Mouse (Mus musculus): ENCODE results near the gene Tmem214. TPM values are rescaled to one million over a fixed set of nuclear protein-coding genes. Genes with fewer than 3 reads are reported as not detected.

Gene Tmem214
- polyA plus RNA-seq, 1 experiment from 2014 or later = 72.3 TPM

Other genes starting within 250 kb of the Tmem214 start
- 36.8 and 40.4 TPM in 2 replicates for gene Slc35f6, start 220.1 kb upstream of the Tmem214 start, polyA plus RNA-seq (2015; fragmentation: Nextera tagmentation; extraction: Ambion mirVana)
- 216 and 224 TPM in 2 replicates for gene Cenpa, start 201.2 kb upstream of the Tmem214 start, polyA plus RNA-seq (2015; fragmentation: Nextera tagmentation; extraction: Ambion mirVana)
- gene Dpysl5, start 156.4 kb upstream of the Tmem214 start, polyA plus RNA-seq (2015; fragmentation: Nextera tagmentation; extraction: Ambion mirVana) = 6.6 and 7.1 TPM in 2 replicates
- 17.4 and 17.5 TPM in 2 replicates for gene Mapre3, start 53.4 kb upstream of the Tmem214 start, polyA plus RNA-seq (2015; fragmentation: Nextera tagmentation; extraction: Ambion mirVana)
- 13.9 and 16.4 TPM in 2 replicates for gene Agbl5, start 20.7 kb downstream of the Tmem214 start, polyA plus RNA-seq (2015; fragmentation: Nextera tagmentation; extraction: Ambion mirVana)
- 449 and 476 TPM in 2 replicates for gene Ost4, start 39.8 kb downstream of the Tmem214 start, polyA plus RNA-seq (2015; fragmentation: Nextera tagmentation; extraction: Ambion mirVana)
- 183 and 190 TPM in 2 replicates for gene Emilin1, start 45.4 kb downstream of the Tmem214 start, polyA plus RNA-seq (2015; fragmentation: Nextera tagmentation; extraction: Ambion mirVana)
- 23.3 and 26.9 TPM in 2 replicates for gene Khk, start 53.4 kb downstream of the Tmem214 start, polyA plus RNA-seq (2015; fragmentation: Nextera tagmentation; extraction: Ambion mirVana)
- gene Cgref1, start 77.6 kb downstream of the Tmem214 start, polyA plus RNA-seq (2015; fragmentation: Nextera tagmentation; extraction: Ambion mirVana) = 36.1 and 42.8 TPM in 2 replicates
- 166 and 192 TPM in 2 replicates for gene Preb, start 92.3 kb downstream of the Tmem214 start, polyA plus RNA-seq (2015; fragmentation: Nextera tagmentation; extraction: Ambion mirVana)
- gene Tcf23, start 100.7 kb downstream of the Tmem214 start, polyA plus RNA-seq (2015; fragmentation: Nextera tagmentation; extraction: Ambion mirVana) = 2.2 and 2.3 TPM in 2 replicates
- gene Atraid, start 180.3 kb downstream of the Tmem214 start, polyA plus RNA-seq (2015; fragmentation: Nextera tagmentation; extraction: Ambion mirVana) = 164 and 171 TPM in 2 replicates
- gene Slc5a6, start 180.9 kb downstream of the Tmem214 start, polyA plus RNA-seq (2015; fragmentation: Nextera tagmentation; extraction: Ambion mirVana) = 12.8 and 15.1 TPM in 2 replicates
- gene Cad, start 186.8 kb downstream of the Tmem214 start, polyA plus RNA-seq (2015; fragmentation: Nextera tagmentation; extraction: Ambion mirVana) = 24.2 and 25.2 TPM in 2 replicates
- not detected in 2 replicates for gene Dnajc5g, start 238.3 kb downstream of the Tmem214 start, polyA plus RNA-seq (2015; fragmentation: Nextera tagmentation; extraction: Ambion mirVana)
- gene Slc30a3, start 240.2 kb downstream of the Tmem214 start, polyA plus RNA-seq (2015; fragmentation: Nextera tagmentation; extraction: Ambion mirVana) = 0.26 and 0.34 TPM in 2 replicates
- not detected in 2 replicates for gene Trim54, start 248.7 kb downstream of the Tmem214 start, polyA plus RNA-seq (2015; fragmentation: Nextera tagmentation; extraction: Ambion mirVana)